Mouse (Mus musculus): ENCODE measurements around the gene Olfr1179. TPM values are rescaled to one million over a fixed set of nuclear protein-coding genes. Genes with fewer than 3 reads are reported as not detected.
"Not testable (repeated sequence)": the region's sequence is repeated elsewhere in the genome, so short reads cannot be mapped to it uniquely, and the experiment has no call there.

The Olfr1179 gene
- not detected in 2 replicates for polyA plus RNA-seq (2015; fragmentation: Nextera tagmentation; extraction: Ambion mirVana)

- Histone ChIP-seq H3K27me3 (no peaks in the 10 kb centered on the region), H3K4me3 (no peak within 1 kb of the TSS), H3K9ac (replicated peaks) (no peak within 1 kb of the TSS), H3K4me2 (replicated peaks) (no peak within 1 kb of the TSS), H3K4me1 (no peaks in the 10 kb centered on the region), H3K36me3 (no peaks in the 10 kb centered on the region), H3K27ac (replicated peaks) (no peak within 1 kb of the TSS), H3K9me3 (no peaks in the 10 kb centered on the region)
- no peak for ATAC-seq (replicated peaks)
- WGBS: 84% methylated on average over 3 of the region's 3 CpGs
Measured at GRCm38 (mm10) chr2:88406353-88406752, at the start of gene Olfr1179. Gene Olfr1179 (minus strand): TSS chr2:88406453.

GRCm38 (mm10) chr2:88454567-88454966 is 48.3 kb upstream of the Olfr1179 start, which contains the start of gene Olfr1183:
Gene Olfr1183 (plus strand): TSS chr2:88454867.
- H3K27ac ChIP-seq (replicated peaks); H3K4me1 ChIP-seq; H3K4me2 ChIP-seq (replicated peaks); ATAC-seq (replicated peaks); H3K27me3 ChIP-seq; H3K4me3 ChIP-seq; H3K9ac ChIP-seq (replicated peaks); H3K36me3 ChIP-seq; H3K9me3 ChIP-seq: not testable (repeated sequence)
- WGBS: 71% methylated on average over 1 of the region's 1 CpGs

DNA sequence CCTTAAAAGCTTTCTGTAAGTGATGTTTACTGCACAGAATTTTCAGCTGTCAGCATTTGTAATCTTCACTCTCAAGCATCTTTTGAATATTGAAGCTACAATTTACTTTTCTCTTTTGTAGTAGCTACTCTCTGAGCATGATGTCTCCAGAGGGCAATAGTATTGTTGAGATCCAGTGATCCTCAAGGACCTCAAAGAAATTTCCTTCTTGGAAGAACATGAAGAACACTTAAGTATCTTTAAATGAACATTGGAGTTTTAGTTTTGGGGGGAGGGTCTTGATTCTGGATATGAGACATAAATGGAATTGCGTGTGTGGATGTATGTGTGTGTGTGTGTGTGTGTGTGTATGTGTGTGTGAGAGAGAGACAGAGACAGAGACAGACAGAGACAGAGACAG is 42.8 kb upstream of the Olfr1179 start, which contains the start of gene Gm13757:
Gm13757 (minus strand) TSS at position 101 of the 400 bp plus-strand sequence.
- H3K27ac ChIP-seq (replicated peaks): no peak within 1 kb of the TSS
- ATAC-seq (replicated peaks): no peak
- H3K4me2 ChIP-seq (replicated peaks): no peak within 1 kb of the TSS
- H3K4me3 ChIP-seq: no peak within 1 kb of the TSS
- no peaks in the 10 kb centered on the region for H3K4me1 ChIP-seq
- WGBS: 95% methylated on average over 1 of the region's 1 CpGs
- H3K9me3 ChIP-seq: no peaks in the 10 kb centered on the region
- H3K27me3 ChIP-seq: no peaks in the 10 kb centered on the region
- no peaks in the 10 kb centered on the region for H3K36me3 ChIP-seq
- no peak within 1 kb of the TSS for H3K9ac ChIP-seq (replicated peaks)

DNA sequence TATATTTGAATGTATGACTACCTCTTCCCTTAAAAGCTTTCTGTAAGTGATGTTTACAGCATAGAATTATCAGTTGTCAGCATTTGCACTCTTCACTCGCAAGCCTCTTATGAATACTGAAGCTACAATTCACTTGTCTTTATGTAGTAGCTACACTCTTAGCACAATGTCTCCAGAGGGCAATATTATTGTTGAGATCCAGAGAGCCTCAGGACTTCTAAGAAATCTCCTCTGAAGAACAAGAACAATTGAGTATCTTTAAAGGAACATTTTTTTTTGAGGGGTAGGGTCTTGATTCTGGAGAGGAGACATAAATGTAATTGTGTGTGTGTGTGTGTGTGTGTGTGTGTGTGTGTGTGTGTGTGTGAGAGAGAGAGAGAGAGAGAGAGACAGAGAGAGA is 19.8 kb upstream of the Olfr1179 start, which contains the start of gene Olfr1181:
Olfr1181 (minus strand) TSS at position 101 of the 400 bp plus-strand sequence.
- H3K27ac ChIP-seq (replicated peaks): no peak within 1 kb of the TSS
- WGBS: 91% methylated on average over 1 of the region's 1 CpGs
- no peak within 1 kb of the TSS for H3K4me2 ChIP-seq (replicated peaks)
- H3K9ac ChIP-seq (replicated peaks): no peak within 1 kb of the TSS
- H3K9me3 ChIP-seq: no peaks in the 10 kb centered on the region
- no peaks in the 10 kb centered on the region for H3K4me1 ChIP-seq
- no peaks in the 10 kb centered on the region for H3K36me3 ChIP-seq
- no peak within 1 kb of the TSS for H3K4me3 ChIP-seq
- ATAC-seq (replicated peaks): no peak
- H3K27me3 ChIP-seq: no peaks in the 10 kb centered on the region

DNA sequence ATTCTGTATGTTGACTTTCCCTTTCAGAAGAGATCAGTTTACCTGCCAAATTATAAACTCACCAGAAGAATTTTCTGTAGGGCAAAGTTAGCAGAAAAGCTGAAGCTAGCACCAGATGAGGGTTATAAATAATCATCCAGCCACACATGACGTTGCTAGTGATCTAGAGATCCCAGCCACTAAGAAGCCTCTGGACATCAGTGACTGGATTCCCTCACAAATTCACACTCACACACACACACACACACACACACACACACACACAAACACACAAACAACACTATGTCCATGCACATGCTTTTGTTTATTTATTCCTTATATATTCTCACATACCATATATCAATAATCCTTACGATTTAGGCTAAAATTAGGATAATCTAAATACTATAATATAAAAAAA is 12.8 kb upstream of the Olfr1179 start, which contains the start of gene Olfr1180:
Olfr1180 (minus strand) TSS at position 101 of the 400 bp plus-strand sequence.
- no peak within 1 kb of the TSS for H3K4me3 ChIP-seq

GRCm38 (mm10) chr2:88386762-88387161 is 19.5 kb downstream of the Olfr1179 start, which contains the start of gene Olfr1178:
Gene Olfr1178 (plus strand): TSS chr2:88387062.
- Histone ChIP-seq H3K9me3 (no peaks in the 10 kb centered on the region), H3K9ac (replicated peaks) (no peak within 1 kb of the TSS), H3K27ac (replicated peaks) (no peak within 1 kb of the TSS), H3K4me3 (no peak within 1 kb of the TSS), H3K27me3 (no peaks in the 10 kb centered on the region), H3K4me1 (no peaks in the 10 kb centered on the region), H3K36me3 (no peaks in the 10 kb centered on the region), H3K4me2 (replicated peaks) (no peak within 1 kb of the TSS)
- no peak for ATAC-seq (replicated peaks)
- WGBS: 100% methylated on average over 1 of the region's 1 CpGs

More for the DNA sequence above, 12.8 kb upstream of the Olfr1179 start, which contains the start of gene Olfr1180:
- ATAC-seq (replicated peaks): no peak
- no peaks in the 10 kb centered on the region for H3K9me3 ChIP-seq
- no peaks in the 10 kb centered on the region for H3K27me3 ChIP-seq
- no peak within 1 kb of the TSS for H3K9ac ChIP-seq (replicated peaks)
- H3K36me3 ChIP-seq: no peaks in the 10 kb centered on the region
- 83% methylated on average over 2 of the region's 2 CpGs for WGBS
- no peaks in the 10 kb centered on the region for H3K4me1 ChIP-seq
- no peak within 1 kb of the TSS for H3K27ac ChIP-seq (replicated peaks)
- H3K4me2 ChIP-seq (replicated peaks): no peak within 1 kb of the TSS

- Histone ChIP-seq H3K27me3 (no peaks in the 10 kb centered on the region), H3K9me3 (no peaks in the 10 kb centered on the region), H3K27ac (replicated peaks) (no peak overlapping the region), H3K4me3 (no peak overlapping the region), H3K4me2 (replicated peaks) (no peak overlapping the region), H3K36me3 (no peaks in the 10 kb centered on the region), H3K9ac (replicated peaks) (no peak overlapping the region), H3K4me1 (no peaks in the 10 kb centered on the region)
- WGBS: 2% methylated on average over 2 of the region's 2 CpGs
- ATAC-seq (replicated peaks): peak; percentile 66
Measured at GRCm38 (mm10) chr2:88356304-88356703, 49.9 kb downstream of the Olfr1179 start.

Other genes starting within 250 kb of the Olfr1179 start
- not detected in 2 replicates for gene Olfr1168, start 224.6 kb downstream of the Olfr1179 start, polyA plus RNA-seq (2015; fragmentation: Nextera tagmentation; extraction: Ambion mirVana)
- gene Olfr1170, start 178.1 kb downstream of the Olfr1179 start, polyA plus RNA-seq (2015; fragmentation: Nextera tagmentation; extraction: Ambion mirVana): not detected in 2 replicates
- gene Olfr1173, start 126.6 kb downstream of the Olfr1179 start, polyA plus RNA-seq (2015; fragmentation: Nextera tagmentation; extraction: Ambion mirVana): not detected in 2 replicates
- gene Olfr1174-ps, start 91.3 kb downstream of the Olfr1179 start, polyA plus RNA-seq (2015; fragmentation: Nextera tagmentation; extraction: Ambion mirVana): not detected in 2 replicates
- gene Olfr1175-ps, start 79.2 kb downstream of the Olfr1179 start, polyA plus RNA-seq (2015; fragmentation: Nextera tagmentation; extraction: Ambion mirVana): not detected in 2 replicates
- gene Olfr1176, start 69.7 kb downstream of the Olfr1179 start, polyA plus RNA-seq (2015; fragmentation: Nextera tagmentation; extraction: Ambion mirVana): not detected in 2 replicates
- not detected in 2 replicates for gene Olfr1177-ps, start 60.0 kb downstream of the Olfr1179 start, polyA plus RNA-seq (2015; fragmentation: Nextera tagmentation; extraction: Ambion mirVana)
- not detected in 2 replicates for gene Olfr1178, start 19.4 kb downstream of the Olfr1179 start, polyA plus RNA-seq (2015; fragmentation: Nextera tagmentation; extraction: Ambion mirVana)
- gene Olfr1180, start 12.7 kb upstream of the Olfr1179 start, polyA plus RNA-seq (2015; fragmentation: Nextera tagmentation; extraction: Ambion mirVana): not detected in 2 replicates
- gene Olfr1181, start 19.7 kb upstream of the Olfr1179 start, polyA plus RNA-seq (2015; fragmentation: Nextera tagmentation; extraction: Ambion mirVana): not detected in 2 replicates
- gene Gm13757, start 42.7 kb upstream of the Olfr1179 start, polyA plus RNA-seq (2015; fragmentation: Nextera tagmentation; extraction: Ambion mirVana): not detected in 2 replicates
- not detected in 2 replicates for gene Olfr1183, start 48.4 kb upstream of the Olfr1179 start, polyA plus RNA-seq (2015; fragmentation: Nextera tagmentation; extraction: Ambion mirVana)
- gene Olfr1184, start 77.1 kb upstream of the Olfr1179 start, polyA plus RNA-seq (2015; fragmentation: Nextera tagmentation; extraction: Ambion mirVana): not detected in 2 replicates
- not detected in 2 replicates for gene Olfr1185-ps1, start 86.9 kb upstream of the Olfr1179 start, polyA plus RNA-seq (2015; fragmentation: Nextera tagmentation; extraction: Ambion mirVana)
- gene Olfr1186, start 112.1 kb upstream of the Olfr1179 start, polyA plus RNA-seq (2015; fragmentation: Nextera tagmentation; extraction: Ambion mirVana): not detected in 2 replicates
- gene Olfr1188, start 150.5 kb upstream of the Olfr1179 start, polyA plus RNA-seq (2015; fragmentation: Nextera tagmentation; extraction: Ambion mirVana): not detected in 2 replicates
- gene Olfr1189, start 180.0 kb upstream of the Olfr1179 start, polyA plus RNA-seq (2015; fragmentation: Nextera tagmentation; extraction: Ambion mirVana): not detected in 2 replicates
- not detected in 2 replicates for gene Olfr1191-ps1, start 234.1 kb upstream of the Olfr1179 start, polyA plus RNA-seq (2015; fragmentation: Nextera tagmentation; extraction: Ambion mirVana)
- not detected in 2 replicates for gene Olfr1192-ps1, start 242.1 kb upstream of the Olfr1179 start, polyA plus RNA-seq (2015; fragmentation: Nextera tagmentation; extraction: Ambion mirVana)